Mouse (Mus musculus) liver, embryonic 15.5 days (tissue): Measurements from ENCODE around the gene Josd2. TPM values are rescaled to one million over a fixed set of nuclear protein-coding genes. Genes with fewer than 3 reads are reported as not detected.

ENCODE experiments used
- ATAC-seq: fragments of 200-750 bp; cut with Nextera tagmentation; 2 replicates; pipeline ENCODE4 v1.8.0; 2017; ENCODE audit warnings: moderate number of reproducible peaks, mild to moderate bottlenecking, moderate library complexity; ENCODE audit not compliant: insufficient read depth
- H3K27ac ChIP-seq: fragments of 300-500 bp; sonication (generic); replicated peaks from 2 replicates; pipeline ENCODE4 v1.5.1; 2015; ENCODE audit warnings: mild to moderate bottlenecking, inconsistent platforms
- H3K27me3 ChIP-seq: fragments of 300-500 bp; sonication (generic); 2 replicates; pipeline ENCODE4 v1.6.1; 2015; ENCODE audit warnings: mild to moderate bottlenecking, inconsistent platforms
- H3K36me3 ChIP-seq: fragments of 300-500 bp; sonication (generic); replicated peaks from 2 replicates; pipeline ENCODE4 v1.6.1; 2015; ENCODE audit warnings: moderate library complexity, mild to moderate bottlenecking, inconsistent platforms
- H3K4me1 ChIP-seq: fragments of 300-500 bp; sonication (generic); replicated peaks from 2 replicates; pipeline ENCODE4 v1.6.1; 2015; ENCODE audit warnings: inconsistent platforms
- H3K4me2 ChIP-seq: fragments of 300-500 bp; sonication (generic); 2 replicates; pipeline ENCODE4 v1.6.1; 2015; ENCODE audit warnings: moderate library complexity, mild to moderate bottlenecking, inconsistent platforms
- H3K4me3 ChIP-seq: fragments of 300-500 bp; sonication (generic); replicated peaks from 2 replicates; pipeline ENCODE4 v1.5.1; 2015; ENCODE audit warnings: mild to moderate bottlenecking, inconsistent platforms
- H3K9ac ChIP-seq: fragments of 300-500 bp; sonication (generic); 2 replicates; pipeline ENCODE4 v1.6.1; 2015; ENCODE audit warnings: moderate library complexity, mild to moderate bottlenecking, inconsistent platforms
- H3K9me3 ChIP-seq: fragments of 300-500 bp; sonication (generic); replicated peaks from 2 replicates; pipeline ENCODE4 v1.6.1; 2016; ENCODE audit warnings: inconsistent platforms
- WGBS: fragments of 180-500 bp; shearing (Covaris S2); methylation state at CpG from one replicate; pipeline ENCODE4 v1.1.7; 2015; ENCODE audit warnings: mixed read lengths; ENCODE audit not compliant: insufficient replicate concordance; 5-methylcytosine and 5-hydroxymethylcytosine counted together
- polyA plus RNA-seq: library from polyadenylated mRNA; unstranded; fragments of >200 nt; fragmentation: Nextera tagmentation; extraction: Ambion mirVana; gene quantifications from 2 replicates; pipeline ENCODE4 v1.2.1, GENCODE M21; 2015

Josd2 gene
- polyA plus RNA-seq, 1 experiment from 2014 or later, result 175 TPM

DNA sequence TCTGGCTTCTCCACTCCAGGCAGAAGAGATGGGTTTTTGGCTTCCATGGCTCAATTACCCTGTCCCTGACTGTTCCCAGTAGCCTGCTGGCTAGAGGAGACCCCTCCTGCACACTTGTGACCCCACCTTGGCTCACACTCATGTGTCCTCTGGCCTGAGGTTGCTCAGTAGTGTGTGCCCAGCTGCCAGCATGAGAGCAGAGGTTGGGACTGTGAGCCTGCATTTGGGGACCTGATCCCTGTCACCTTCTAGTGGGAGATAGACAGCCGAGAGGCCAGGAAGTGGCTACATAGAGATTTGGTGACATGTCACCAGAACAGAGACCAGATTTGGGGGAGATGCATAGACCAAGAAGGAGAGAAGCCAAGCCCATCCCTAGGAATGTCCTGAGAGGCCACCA lies 30.6 kb upstream of the Josd2 start:
- no peak overlapping the region for H3K4me3 ChIP-seq
- no peak for ATAC-seq
- no peaks in the 10 kb centered on the region for H3K9me3 ChIP-seq
- H3K4me1 ChIP-seq, result peaks cover 34% of the 10 kb centered on the region
- H3K4me2 ChIP-seq, result no peak overlapping the region
- no peak overlapping the region for H3K9ac ChIP-seq
- H3K27ac ChIP-seq, result no peak overlapping the region
- no peaks in the 10 kb centered on the region for H3K36me3 ChIP-seq
- 28% methylated on average over 1 of the region's 1 CpGs for WGBS
- peaks cover 88% of the 10 kb centered on the region for H3K27me3 ChIP-seq

GRCm38 (mm10) chr7:44437933-44438332 lies 29.8 kb upstream of the Josd2 start:
- WGBS, result 50% methylated on average over 8 of the region's 8 CpGs
- no peak overlapping the region for H3K9ac ChIP-seq
- H3K4me1 ChIP-seq, result peaks cover 34% of the 10 kb centered on the region
- H3K36me3 ChIP-seq, result no peaks in the 10 kb centered on the region
- no peaks in the 10 kb centered on the region for H3K9me3 ChIP-seq
- no peak overlapping the region for H3K4me3 ChIP-seq
- no peak overlapping the region for H3K4me2 ChIP-seq
- no peak overlapping the region for H3K27ac ChIP-seq
- ATAC-seq, result no peak
- H3K27me3 ChIP-seq, result peaks cover 88% of the 10 kb centered on the region

DNA sequence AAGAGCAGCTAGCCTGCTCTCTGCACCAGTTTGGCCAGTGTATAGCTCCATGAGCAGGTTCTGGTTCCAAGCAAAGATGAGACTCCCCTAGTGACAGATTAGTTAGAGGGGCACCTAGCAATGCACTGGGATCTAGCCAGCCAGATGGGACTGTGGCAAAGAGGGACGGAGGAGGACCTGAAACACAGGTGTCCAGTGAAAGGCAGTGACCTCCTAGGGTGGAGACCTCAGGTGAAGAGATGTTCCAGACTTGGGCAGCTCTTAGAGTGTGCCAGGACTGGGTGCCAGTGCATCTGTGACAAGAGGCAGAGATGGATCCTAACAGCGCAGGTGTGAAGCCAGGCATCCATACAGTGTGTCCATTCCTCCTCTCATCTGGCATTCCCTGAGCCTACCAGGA lies 28.1 kb upstream of the Josd2 start:
- H3K9me3 ChIP-seq, result no peaks in the 10 kb centered on the region
- H3K27ac ChIP-seq, result no peak overlapping the region
- no peaks in the 10 kb centered on the region for H3K36me3 ChIP-seq
- no peak overlapping the region for H3K4me3 ChIP-seq
- H3K4me2 ChIP-seq, result no peak overlapping the region
- ATAC-seq, result no peak
- 45% methylated on average over 2 of the region's 2 CpGs for WGBS
- H3K27me3 ChIP-seq, result peaks cover 90% of the 10 kb centered on the region
- H3K9ac ChIP-seq, result no peak overlapping the region
- H3K4me1 ChIP-seq, result peaks cover 22% of the 10 kb centered on the region

DNA sequence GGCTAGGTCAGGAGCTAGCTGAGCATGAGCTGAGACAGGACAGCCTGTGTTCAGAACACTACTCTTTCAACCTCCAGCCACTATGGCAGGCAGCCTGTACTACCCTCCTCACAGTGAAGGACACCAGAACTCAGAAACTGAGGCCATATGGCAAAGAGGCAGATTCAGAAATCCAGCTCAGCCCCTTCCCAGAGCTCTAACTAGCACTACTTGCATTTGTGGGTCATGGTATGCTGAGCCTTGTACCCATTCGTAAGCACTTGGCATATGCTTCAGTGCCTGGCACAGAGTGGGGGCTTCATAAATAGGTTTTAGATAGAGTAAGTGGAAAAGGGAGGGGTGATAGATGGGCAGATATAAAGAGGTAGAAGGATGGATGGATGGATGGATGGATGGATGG lies 27.3 kb upstream of the Josd2 start:
- H3K36me3 ChIP-seq, result no peaks in the 10 kb centered on the region
- peaks cover 90% of the 10 kb centered on the region for H3K27me3 ChIP-seq
- no peak overlapping the region for H3K4me2 ChIP-seq
- 42% methylated on average over 1 of the region's 1 CpGs for WGBS
- no peak for ATAC-seq
- no peak overlapping the region for H3K4me3 ChIP-seq
- H3K27ac ChIP-seq, result no peak overlapping the region
- no peaks in the 10 kb centered on the region for H3K9me3 ChIP-seq
- H3K9ac ChIP-seq, result no peak overlapping the region
- peaks cover 21% of the 10 kb centered on the region for H3K4me1 ChIP-seq

- peaks cover 14% of the 10 kb centered on the region for H3K4me1 ChIP-seq
- ATAC-seq, result no peak
- no peak overlapping the region for H3K4me3 ChIP-seq
- no peaks in the 10 kb centered on the region for H3K36me3 ChIP-seq
- WGBS, result 0% methylated on average over 1 of the region's 1 CpGs
- no peak overlapping the region for H3K27ac ChIP-seq
- peaks cover 93% of the 10 kb centered on the region for H3K27me3 ChIP-seq
- no peak overlapping the region for H3K4me2 ChIP-seq
- no peaks in the 10 kb centered on the region for H3K9me3 ChIP-seq
- H3K9ac ChIP-seq, result no peak overlapping the region
These were observed 26.6 kb upstream of the Josd2 start for GRCm38 (mm10) chr7:44441180-44441579.

DNA sequence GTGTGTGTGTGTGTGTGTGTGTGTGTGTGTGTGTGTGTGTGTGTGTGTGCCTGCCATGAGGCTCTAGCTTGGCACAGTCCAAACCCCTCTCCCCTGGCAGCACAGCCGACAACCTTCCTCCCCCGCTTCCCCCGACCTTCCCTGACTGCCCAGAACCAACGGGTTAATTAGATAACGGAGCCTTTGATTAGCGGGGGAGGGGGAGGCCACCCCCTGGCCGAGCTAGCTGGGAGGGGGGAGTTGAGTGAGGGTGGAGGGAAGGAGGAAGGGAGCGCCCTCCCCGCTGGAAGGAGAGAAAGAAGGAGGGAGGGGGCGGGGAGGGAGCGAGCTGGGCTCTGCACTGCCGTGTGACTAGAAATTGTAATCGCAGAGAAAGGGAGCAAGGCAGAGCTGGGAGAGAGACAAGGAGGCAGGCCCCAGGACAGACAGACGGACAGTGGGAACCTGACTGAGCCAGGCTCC lies 26.1 kb upstream of the Josd2 start:
- H3K9me3 ChIP-seq, result no peaks in the 10 kb centered on the region
- no peak overlapping the region for H3K4me3 ChIP-seq
- H3K9ac ChIP-seq, result no peak overlapping the region

DNA sequence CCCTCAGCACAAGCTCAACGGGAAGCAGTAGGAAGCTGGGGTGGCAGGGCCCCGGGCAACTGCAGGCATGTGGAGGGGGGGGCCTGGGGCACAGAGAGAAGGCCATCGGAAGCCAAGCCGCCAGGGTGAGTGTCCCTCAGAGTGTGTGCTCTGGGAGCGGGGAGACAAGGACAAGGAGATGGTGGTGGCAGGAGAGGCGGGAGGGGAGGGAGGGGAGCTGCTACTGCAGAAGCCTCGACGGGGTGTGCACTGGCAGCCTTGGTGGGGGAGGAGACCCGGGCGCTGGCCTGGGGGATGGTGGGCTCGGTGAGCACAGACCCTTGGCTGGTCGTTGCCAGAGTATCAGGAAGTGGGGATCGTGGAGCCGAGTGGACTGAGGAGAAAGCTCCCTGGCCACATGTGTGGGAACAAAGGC lies 25.4 kb upstream of the Josd2 start:
- no peak overlapping the region for H3K4me2 ChIP-seq
- H3K9ac ChIP-seq, result no peak overlapping the region
- H3K9me3 ChIP-seq, result no peaks in the 10 kb centered on the region
- H3K4me1 ChIP-seq, result peaks cover 1% of the 10 kb centered on the region; the same call in 1 of the 2 replicates
- WGBS, result under 1% methylated on average over 14 of the region's 14 CpGs
- ATAC-seq, result no peak
- no peaks in the 10 kb centered on the region for H3K36me3 ChIP-seq
- H3K27me3 ChIP-seq, result peaks cover 99% of the 10 kb centered on the region
- H3K27ac ChIP-seq, result no peak overlapping the region
- H3K4me3 ChIP-seq, result no peak overlapping the region

More for the DNA sequence above, 26.1 kb upstream of the Josd2 start:
- Histone ChIP-seq H3K4me2 (no peak overlapping the region), H3K27me3 (peaks cover 98% of the 10 kb centered on the region), H3K4me1 (peaks cover 9% of the 10 kb centered on the region), H3K36me3 (no peaks in the 10 kb centered on the region), H3K27ac (no peak overlapping the region)
- ATAC-seq, result no peak
- WGBS, result 0% methylated on average over 14 of the region's 14 CpGs

DNA sequence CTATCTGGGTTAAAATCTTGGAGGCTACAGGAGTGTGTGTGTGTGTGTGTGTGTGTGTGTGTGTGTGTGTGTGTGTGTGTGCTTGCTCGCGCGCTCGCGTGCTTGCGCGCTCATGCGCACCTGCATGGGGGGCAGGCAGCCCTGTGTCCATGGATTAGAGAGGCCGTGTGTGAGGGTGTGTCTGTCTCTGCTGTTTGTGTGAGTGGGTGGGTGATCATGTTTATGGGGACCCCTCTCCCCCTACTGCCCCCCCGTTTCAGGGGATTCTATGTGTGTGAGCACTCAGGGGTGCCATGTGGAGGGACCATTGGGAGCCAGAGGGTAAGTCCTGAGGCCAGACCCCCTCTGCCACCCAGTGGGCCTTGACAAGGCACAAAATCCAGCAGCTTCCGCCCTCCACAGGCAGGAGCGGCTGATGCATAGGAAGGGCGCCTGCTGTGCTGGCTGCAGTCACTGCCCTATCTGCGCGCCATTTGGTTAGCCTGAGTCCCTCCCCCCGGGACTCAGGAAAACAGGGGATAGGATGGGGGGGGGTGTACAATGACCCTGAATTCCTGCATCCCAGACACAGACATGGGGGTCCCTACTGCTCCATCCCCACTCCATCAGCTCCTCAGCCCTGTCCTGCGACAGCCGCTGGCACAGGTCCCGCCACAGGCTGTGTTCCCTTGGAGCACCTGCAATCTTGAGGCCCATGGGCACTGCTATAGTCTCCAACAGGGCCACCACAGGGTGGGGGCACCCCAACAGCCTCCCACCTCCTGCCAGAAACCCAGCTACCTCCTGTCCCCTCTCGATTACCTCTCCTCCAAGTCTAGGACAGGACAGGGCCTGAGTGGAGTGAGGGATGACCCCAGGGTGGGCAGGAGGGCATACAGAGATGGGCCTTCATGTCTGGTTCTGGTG lies 24.3 kb upstream of the Josd2 start:
- no peak overlapping the region for H3K4me2 ChIP-seq
- no peak overlapping the region for H3K27ac ChIP-seq
- H3K36me3 ChIP-seq, result no peaks in the 10 kb centered on the region
- H3K27me3 ChIP-seq, result peaks cover 96% of the 10 kb centered on the region
- 7% methylated on average over 20 of the region's 20 CpGs for WGBS
- no peak for ATAC-seq
- no peak overlapping the region for H3K4me3 ChIP-seq
- H3K4me1 ChIP-seq, result no peaks in the 10 kb centered on the region
- H3K9ac ChIP-seq, result no peak overlapping the region
- H3K9me3 ChIP-seq, result no peaks in the 10 kb centered on the region

DNA sequence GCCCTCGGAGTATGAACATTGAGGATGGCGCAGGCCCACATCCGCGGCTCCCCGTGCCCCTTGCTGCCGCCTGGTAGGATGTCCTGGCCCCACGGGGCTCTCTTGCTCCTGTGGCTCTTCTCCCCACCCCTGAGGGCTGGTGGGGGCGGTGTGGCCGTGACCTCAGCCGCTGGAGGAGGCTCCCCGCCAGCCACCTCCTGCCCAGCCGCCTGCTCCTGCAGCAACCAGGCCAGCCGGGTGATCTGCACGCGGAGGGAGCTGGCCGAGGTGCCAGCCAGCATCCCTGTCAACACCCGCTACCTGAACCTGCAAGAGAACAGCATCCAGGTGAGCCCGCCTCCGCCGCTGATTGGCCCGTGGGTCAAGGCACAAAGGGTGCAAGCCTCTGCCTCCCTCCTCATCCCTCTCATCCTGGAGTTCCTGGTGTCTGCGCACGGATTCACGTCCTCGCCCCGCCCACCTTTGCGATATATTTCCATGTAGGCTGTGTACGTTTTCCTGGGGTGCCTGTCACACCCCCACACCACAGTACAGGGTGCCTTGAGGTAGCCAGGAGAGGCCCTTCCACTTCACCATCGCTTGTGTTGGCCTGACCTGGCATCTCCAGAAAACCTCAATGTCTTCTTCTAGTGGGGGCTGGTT lies 22.8 kb upstream of the Josd2 start:
- Histone ChIP-seq H3K4me2 (no peak overlapping the region), H3K4me3 (no peak overlapping the region)

GRCm38 (mm10) chr7:44445528-44445923 lies 22.3 kb upstream of the Josd2 start:
- 7% methylated on average over 7 of the region's 7 CpGs for WGBS
- no peaks in the 10 kb centered on the region for H3K36me3 ChIP-seq
- H3K4me2 ChIP-seq, result no peak overlapping the region
- no peak overlapping the region for H3K9ac ChIP-seq
- H3K9me3 ChIP-seq, result no peaks in the 10 kb centered on the region
- H3K27ac ChIP-seq, result no peak overlapping the region
- peaks cover 94% of the 10 kb centered on the region for H3K27me3 ChIP-seq
- H3K4me3 ChIP-seq, result no peak overlapping the region
- H3K4me1 ChIP-seq, result no peaks in the 10 kb centered on the region
- ATAC-seq, result no peak

More for the DNA sequence above, 22.8 kb upstream of the Josd2 start:
- ATAC-seq, result no peak
- Histone ChIP-seq H3K36me3 (no peaks in the 10 kb centered on the region), H3K27ac (no peak overlapping the region), H3K4me1 (no peaks in the 10 kb centered on the region), H3K9ac (no peak overlapping the region), H3K27me3 (peaks cover 95% of the 10 kb centered on the region), H3K9me3 (no peaks in the 10 kb centered on the region)
- WGBS, result 7% methylated on average over 29 of the region's 29 CpGs

GRCm38 (mm10) chr7:44446070-44446855 lies 21.5 kb upstream of the Josd2 start:
- no peak for ATAC-seq
- 35% methylated on average over 12 of the region's 12 CpGs for WGBS

More at GRCm38 (mm10) chr7:44446070-44446855, 21.5 kb upstream of the Josd2 start:
- Histone ChIP-seq H3K36me3 (no peaks in the 10 kb centered on the region), H3K4me3 (no peak overlapping the region), H3K9ac (no peak overlapping the region), H3K4me2 (no peak overlapping the region), H3K4me1 (no peaks in the 10 kb centered on the region), H3K27me3 (peaks cover 87% of the 10 kb centered on the region), H3K9me3 (no peaks in the 10 kb centered on the region), H3K27ac (no peak overlapping the region)
